In the genomic region with DNA sequence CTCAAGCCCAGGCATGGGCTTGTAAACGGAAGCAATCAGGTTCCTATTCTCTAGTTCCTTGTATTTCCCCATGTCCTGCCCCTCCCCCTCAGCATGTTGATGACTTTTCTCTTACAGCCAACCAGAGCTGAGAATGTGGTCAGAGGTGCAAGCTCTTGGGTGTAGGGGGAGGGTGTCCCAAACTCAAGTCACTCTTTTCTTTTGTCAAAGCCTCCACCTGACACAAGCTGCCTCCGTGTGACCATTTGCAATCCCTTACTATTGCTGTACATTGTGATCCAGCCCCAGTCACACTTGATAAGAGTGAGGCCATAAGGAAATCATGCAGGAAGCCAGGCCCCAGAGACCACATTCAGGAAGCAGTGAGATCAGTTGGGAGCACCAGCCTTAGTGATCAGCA, we compare ENCODE assay signal across 8 mouse cellular contexts.
A peak's percentile ranks its signal among the peaks of the same experiment; 100 is the strongest.
DNase-seq lines count a peak whose midpoint lies in the region; ATAC-seq lines count a peak whose summit lies in the region.

No protein-coding gene starts in this region.

- DNase-seq in adrenal gland, postnatal 14 days: peak; percentile 10
- DNase-seq in adrenal gland, adult 18-20 months (ENCODE audit: low spot score in 2 of 2): no peak
- peak; percentile 84 for DNase-seq in 416B (ENCODE audit: low read depth)
- peak; percentile 55 for DNase-seq in induced T-regulatory cell, adult 2 months (ENCODE audit: low read depth)
- DNase-seq in urinary bladder, postnatal 36 days (ENCODE audit: low spot score in 2 of 2): no peak
- DNase-seq in adrenal gland, postnatal 4 days (ENCODE audit: low spot score in 2 of 2): no peak

- H3K4me1 ChIP-seq in megakaryocyte, embryonic 14.5 days: peaks cover 93% of the 10 kb centered on the region

- no peak for ATAC-seq in activated CD4-positive, CD25-positive, alpha-beta regulatory T cell, adult 4 months

- peak overlapping the region; percentile 74 for H3K4me3 ChIP-seq in megakaryocyte, embryonic 14.5 days (replicated peaks)

- H3K27me3 ChIP-seq in megakaryocyte, embryonic 14.5 days (replicated peaks): no peaks in the 10 kb centered on the region

- H3K36me3 ChIP-seq in megakaryocyte, embryonic 14.5 days (replicated peaks; ENCODE audit: low read length): peaks cover 20% of the 10 kb centered on the region

- no peaks in the 10 kb centered on the region for H3K9me3 ChIP-seq in megakaryocyte, embryonic 14.5 days

Comparison
In these comparisons a context has a peak if more than half of its experiments do, and no peak if none do; other contexts are left out.
1. DNase-seq: peak in adrenal gland, postnatal 14 days (single experiment), 416B (single experiment) and induced T-regulatory cell, adult 2 months (single experiment); none in adrenal gland, adult 18-20 months (0 of 2), urinary bladder, postnatal 36 days (0 of 2) and adrenal gland, postnatal 4 days (0 of 2).